Mouse (Mus musculus): Measurements from ENCODE around the gene Magi2. TPM values are rescaled to one million over a fixed set of nuclear protein-coding genes. Genes with fewer than 3 reads are reported as not detected.

Gene Magi2
- total RNA-seq, 2 experiments from 2014 or later, result 0.51 TPM; not detected in 1

GRCm38 (mm10) chr5:20657056-20657455 is 1430.2 kb downstream of the Magi2 start:
- no peak for ATAC-seq (replicated peaks; ENCODE audit: low FRiP score, poor library complexity, severe bottlenecking)

- ATAC-seq (replicated peaks; ENCODE audit: low FRiP score, poor library complexity, severe bottlenecking), result no peak
These were observed 1440.8 kb downstream of the Magi2 start for GRCm38 (mm10) chr5:20667601-20668000.

- ATAC-seq (replicated peaks; ENCODE audit: low FRiP score, poor library complexity, severe bottlenecking), result no peak
These were observed 1442.0 kb downstream of the Magi2 start for GRCm38 (mm10) chr5:20668736-20669355.

- ATAC-seq (replicated peaks; ENCODE audit: low FRiP score, poor library complexity, severe bottlenecking), result no peak
These were observed 1442.6 kb downstream of the Magi2 start for GRCm38 (mm10) chr5:20669456-20669855.

GRCm38 (mm10) chr5:20671826-20672225 is 1445.0 kb downstream of the Magi2 start:
- ATAC-seq (replicated peaks; ENCODE audit: low FRiP score, poor library complexity, severe bottlenecking), result no peak

GRCm38 (mm10) chr5:20674523-20674922 is 1447.7 kb downstream of the Magi2 start:
- no peak for ATAC-seq (replicated peaks; ENCODE audit: low FRiP score, poor library complexity, severe bottlenecking)

GRCm38 (mm10) chr5:20675163-20675665 is 1448.4 kb downstream of the Magi2 start:
- ATAC-seq (replicated peaks; ENCODE audit: low FRiP score, poor library complexity, severe bottlenecking), result no peak

GRCm38 (mm10) chr5:20676193-20676871 is 1449.5 kb downstream of the Magi2 start:
- no peak for ATAC-seq (replicated peaks; ENCODE audit: low FRiP score, poor library complexity, severe bottlenecking)

- no peak for ATAC-seq (replicated peaks; ENCODE audit: low FRiP score, poor library complexity, severe bottlenecking)
These were observed 1450.4 kb downstream of the Magi2 start for GRCm38 (mm10) chr5:20677246-20677645.

GRCm38 (mm10) chr5:20678573-20678972 is 1451.7 kb downstream of the Magi2 start:
- ATAC-seq (replicated peaks; ENCODE audit: low FRiP score, poor library complexity, severe bottlenecking), result no peak

GRCm38 (mm10) chr5:20679920-20680319 is 1453.1 kb downstream of the Magi2 start:
- ATAC-seq (replicated peaks; ENCODE audit: low FRiP score, poor library complexity, severe bottlenecking), result no peak

GRCm38 (mm10) chr5:20680833-20681530 is 1454.1 kb downstream of the Magi2 start:
- ATAC-seq (replicated peaks; ENCODE audit: low FRiP score, poor library complexity, severe bottlenecking), result no peak

- ATAC-seq (replicated peaks; ENCODE audit: low FRiP score, poor library complexity, severe bottlenecking), result no peak
These were observed 1454.8 kb downstream of the Magi2 start for GRCm38 (mm10) chr5:20681660-20682059.

GRCm38 (mm10) chr5:20682208-20682607 is 1455.4 kb downstream of the Magi2 start:
- ATAC-seq (replicated peaks; ENCODE audit: low FRiP score, poor library complexity, severe bottlenecking), result no peak

- no peak for ATAC-seq (replicated peaks; ENCODE audit: low FRiP score, poor library complexity, severe bottlenecking)
These were observed 1457.3 kb downstream of the Magi2 start for GRCm38 (mm10) chr5:20684112-20684511.

- ATAC-seq (replicated peaks; ENCODE audit: low FRiP score, poor library complexity, severe bottlenecking), result no peak
These were observed 1465.4 kb downstream of the Magi2 start for GRCm38 (mm10) chr5:20692230-20692629.

- ATAC-seq (replicated peaks; ENCODE audit: low FRiP score, poor library complexity, severe bottlenecking), result no peak
These were observed 1472.3 kb downstream of the Magi2 start for GRCm38 (mm10) chr5:20699116-20699515.

- ATAC-seq (replicated peaks; ENCODE audit: low FRiP score, poor library complexity, severe bottlenecking), result no peak
These were observed 1474.9 kb downstream of the Magi2 start for GRCm38 (mm10) chr5:20701483-20702421.

GRCm38 (mm10) chr5:20702480-20703303 is 1475.9 kb downstream of the Magi2 start:
- no peak for ATAC-seq (replicated peaks; ENCODE audit: low FRiP score, poor library complexity, severe bottlenecking)

Data from erythroblast, adult 5-6 weeks (primary cell).